Mouse (Mus musculus) heart, postnatal 0 days (tissue): ENCODE measurements around the gene Stk35. TPM values are rescaled to one million over a fixed set of nuclear protein-coding genes. Genes with fewer than 3 reads are reported as not detected.

ENCODE experiments used
- ATAC-seq: fragments of 200-750 bp; cut with Nextera tagmentation; 2 replicates; pipeline ENCODE4 v1.8.0; 2017; ENCODE audit warnings: low read depth, moderate number of reproducible peaks, moderate library complexity; ENCODE audit not compliant: insufficient read depth
- DNase-seq: peaks from one replicate; pipeline ENCODE4 v3.0.0-alpha.2; 2016; ENCODE audit warnings: low spot score
- H3K27ac ChIP-seq: fragments of 300-500 bp; sonication (generic); 2 replicates; pipeline ENCODE4 v1.5.1; 2014; ENCODE audit warnings: low read depth, mild to moderate bottlenecking
- H3K27me3 ChIP-seq: fragments of 300-500 bp; sonication (generic); 2 replicates; pipeline ENCODE4 v1.6.1; 2014; ENCODE audit warnings: low read length, mixed read lengths; ENCODE audit not compliant: control insufficient read depth, insufficient read depth
- H3K36me3 ChIP-seq: fragments of 300-500 bp; sonication (generic); replicated peaks from 2 replicates; pipeline ENCODE4 v1.6.1; 2014; ENCODE audit warnings: low read length, mixed read lengths; ENCODE audit not compliant: control insufficient read depth, insufficient read depth
- H3K4me1 ChIP-seq: fragments of 300-500 bp; sonication (generic); 2 replicates; pipeline ENCODE4 v1.6.1; 2014; ENCODE audit warnings: antibody characterized with exemption; ENCODE audit not compliant: control insufficient read depth, insufficient read depth
- H3K4me2 ChIP-seq: fragments of 300-500 bp; sonication (generic); 2 replicates; pipeline ENCODE4 v1.6.1; 2014; ENCODE audit warnings: low read depth, mild to moderate bottlenecking, low read length, moderate library complexity
- H3K4me3 ChIP-seq: fragments of 300-500 bp; sonication (generic); 2 replicates; pipeline ENCODE4 v1.5.1; 2014; ENCODE audit warnings: low read depth, low read length
- H3K9ac ChIP-seq: fragments of 300-500 bp; sonication (generic); replicated peaks from 2 replicates; pipeline ENCODE4 v1.6.1; 2014; ENCODE audit warnings: low read depth, low read length, mixed read lengths
- H3K9me3 ChIP-seq: fragments of 300-500 bp; sonication (generic); replicated peaks from 2 replicates; pipeline ENCODE4 v1.6.1; 2016; ENCODE audit warnings: low read length; ENCODE audit not compliant: control insufficient read depth
- CTCF ChIP-seq: IDR thresholded peaks from 2 replicates; pipeline ENCODE4 v1.5.1; 2016; ENCODE audit warnings: antibody characterized with exemption, control low read depth, low read depth
- EP300 ChIP-seq: IDR thresholded peaks from 2 replicates; pipeline ENCODE4 v1.6.1; 2016; ENCODE audit warnings: antibody characterized with exemption, low read depth
- WGBS: fragments of 180-500 bp; shearing (Covaris S2); extraction: QIAGEN DNeasy Blood & Tissue Kit; methylation state at CpG from one replicate; pipeline ENCODE4 v1.1.7; 2014; 5-methylcytosine and 5-hydroxymethylcytosine counted together
- polyA plus RNA-seq: library from polyadenylated mRNA; unstranded; fragments of >200 nt; fragmentation: Nextera tagmentation; extraction: Ambion mirVana; gene quantifications from 2 replicates; pipeline ENCODE4 v1.2.1, GENCODE M21; 2015
- total RNA-seq: library from RNA; depleted of rRNA; stranded (reverse); fragments of >200 nt; gene quantifications from 2 replicates; pipeline ENCODE4 v1.2.3, GENCODE M21; 2014; ENCODE audit warnings: low replicate concordance

Gene Stk35
- total and polyA plus RNA-seq, 2 experiments from 2014 or later: 4.7 to 11.1 TPM

DNA sequence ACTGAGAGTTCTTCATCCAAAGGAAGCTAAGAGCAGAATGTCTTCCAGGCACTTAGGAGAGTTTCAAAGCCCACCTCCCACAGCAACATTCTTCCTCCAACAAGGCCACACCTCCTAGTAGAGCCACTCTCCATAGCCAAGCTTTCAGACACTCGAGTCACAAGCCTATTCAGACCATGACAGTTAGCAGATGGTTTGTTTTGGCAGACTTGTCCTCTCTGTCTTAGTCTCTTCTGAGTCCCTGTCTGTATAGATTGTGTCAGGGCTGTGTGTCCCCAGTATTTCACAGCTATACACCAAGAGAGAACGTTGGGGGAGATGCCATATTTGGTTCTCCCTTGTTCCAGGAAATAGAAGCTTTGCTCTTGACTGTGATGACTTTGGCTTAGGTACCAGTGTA, 14.8 kb downstream of the Stk35 start:
- no peak overlapping the region for H3K27ac ChIP-seq
- H3K36me3 ChIP-seq: peaks cover 36% of the 10 kb centered on the region
- peaks cover 64% of the 10 kb centered on the region for H3K4me1 ChIP-seq
- ATAC-seq (no peak), DNase-seq (no peak)
- no peaks in the 10 kb centered on the region for H3K9me3 ChIP-seq
- TF ChIP-seq EP300 (no peak), CTCF (no peak)
- no peak overlapping the region for H3K9ac ChIP-seq
- H3K4me2 ChIP-seq: no peak overlapping the region
- H3K27me3 ChIP-seq: no peaks in the 10 kb centered on the region
- no peak overlapping the region for H3K4me3 ChIP-seq
- WGBS: 35% methylated on average over 2 of the region's 2 CpGs

DNA sequence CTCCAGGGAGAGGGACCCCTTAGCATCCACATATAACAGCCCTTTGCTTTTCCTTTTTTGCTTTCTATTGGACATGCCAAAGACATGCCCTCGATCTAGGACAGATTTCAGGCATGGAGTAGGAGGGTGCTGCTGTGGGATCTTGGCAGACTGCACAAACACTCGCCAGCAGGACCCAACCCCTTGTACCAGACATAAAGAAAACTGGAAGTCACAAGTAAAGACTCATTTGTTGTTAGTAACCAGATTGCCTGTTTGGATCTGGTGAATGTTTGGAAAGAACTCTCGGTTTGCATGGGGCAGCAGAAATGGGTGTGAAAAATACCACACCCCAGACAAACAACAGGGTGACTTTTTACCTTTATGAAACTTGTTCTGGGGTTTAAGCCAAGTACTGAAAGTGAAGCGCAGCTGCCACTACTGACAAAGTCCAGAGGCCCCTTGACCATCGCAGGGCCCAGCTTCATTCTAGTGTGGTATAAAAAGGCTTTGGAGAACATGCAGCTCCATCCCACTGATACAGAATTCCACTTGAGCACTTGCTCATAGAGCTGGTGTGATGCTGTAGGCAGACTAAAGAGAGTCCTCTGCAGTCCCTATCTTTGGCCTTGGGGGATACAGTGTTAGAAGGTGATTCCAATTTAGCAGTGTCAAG, 17.4 kb downstream of the Stk35 start:
- Histone ChIP-seq H3K27ac (peak overlapping the region; percentile 87), H3K4me2 (no peak overlapping the region), H3K36me3 (0 out of 2 replicates have a peak, but pooled peaks cover 12% of the 10 kb centered on the region), H3K27me3 (no peaks in the 10 kb centered on the region), H3K9me3 (no peaks in the 10 kb centered on the region), H3K4me3 (no peak overlapping the region), H3K4me1 (peaks cover 90% of the 10 kb centered on the region), H3K9ac (no peak overlapping the region)
- DNase-seq (peak; percentile 25), ATAC-seq (peak; percentile 40)
- TF ChIP-seq CTCF: no peak
- TF ChIP-seq EP300: no peak
- 29% methylated on average over 5 of the region's 5 CpGs for WGBS

DNA sequence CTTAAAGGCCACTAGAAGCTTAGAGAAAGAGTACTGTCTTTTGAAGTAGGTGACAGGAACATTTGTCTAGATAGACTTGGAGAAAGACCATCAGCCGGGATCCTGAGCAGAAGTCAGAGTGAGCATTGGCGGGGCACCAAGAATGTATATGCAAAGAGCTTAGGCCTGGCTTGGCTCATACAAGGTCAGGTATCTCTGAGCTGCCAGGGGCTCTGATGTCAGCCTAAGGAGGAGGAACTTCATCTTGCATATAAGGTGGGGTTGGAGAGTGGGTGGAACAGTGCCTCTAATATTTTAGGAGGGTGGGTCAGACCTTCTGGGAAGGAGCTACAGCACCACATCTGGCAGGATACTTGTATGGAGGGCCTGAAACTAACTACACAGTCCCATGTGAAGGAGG, 18.6 kb downstream of the Stk35 start:
- ATAC-seq (peak; percentile 77), DNase-seq (peak; percentile 83)
- 24% methylated on average over 2 of the region's 2 CpGs for WGBS
- no peaks in the 10 kb centered on the region for H3K27me3 ChIP-seq
- no peak overlapping the region for H3K9ac ChIP-seq
- peaks cover 8% of the 10 kb centered on the region; the same call in 1 of the 2 replicates for H3K36me3 ChIP-seq
- TF ChIP-seq CTCF (no peak), EP300 (peak; percentile 50; the same call in 1 of the 2 replicates)
- H3K27ac ChIP-seq: peak overlapping the region; percentile 87
- H3K4me3 ChIP-seq: no peak overlapping the region
- no peak overlapping the region for H3K4me2 ChIP-seq
- no peaks in the 10 kb centered on the region for H3K9me3 ChIP-seq
- peaks cover 86% of the 10 kb centered on the region for H3K4me1 ChIP-seq

DNA sequence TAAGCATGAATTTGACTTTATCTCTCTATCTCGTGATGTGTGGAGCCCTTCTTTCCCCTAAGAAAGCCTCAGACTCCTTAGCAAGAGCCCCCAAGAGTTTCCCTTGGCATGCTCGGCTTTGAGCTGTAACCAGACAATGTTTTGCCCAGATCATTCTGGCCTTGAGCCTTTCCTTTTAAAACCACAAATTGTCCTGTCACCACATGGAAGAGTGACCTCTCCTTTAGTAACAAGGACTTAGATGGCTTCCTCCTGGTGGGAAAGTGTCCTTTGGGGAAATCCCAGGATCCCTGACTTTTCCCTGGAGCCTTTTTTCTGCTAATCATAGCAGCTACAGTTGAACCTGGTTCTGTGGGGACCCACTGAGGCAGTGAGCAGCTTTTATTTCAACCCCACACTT, 19.2 kb downstream of the Stk35 start:
- WGBS: 35% methylated on average over 2 of the region's 2 CpGs
- no peak for ATAC-seq
- peaks cover 3% of the 10 kb centered on the region; the same call in 1 of the 2 replicates for H3K36me3 ChIP-seq
- H3K4me1 ChIP-seq: peaks cover 80% of the 10 kb centered on the region
- H3K9me3 ChIP-seq: no peaks in the 10 kb centered on the region
- no peaks in the 10 kb centered on the region for H3K27me3 ChIP-seq
- H3K9ac ChIP-seq: no peak overlapping the region
- no peak overlapping the region for H3K4me3 ChIP-seq
- no peak for DNase-seq
- TF ChIP-seq CTCF: no peak
- TF ChIP-seq EP300: no peak
- H3K27ac ChIP-seq: peak overlapping the region; percentile 87
- H3K4me2 ChIP-seq: no peak overlapping the region

DNA sequence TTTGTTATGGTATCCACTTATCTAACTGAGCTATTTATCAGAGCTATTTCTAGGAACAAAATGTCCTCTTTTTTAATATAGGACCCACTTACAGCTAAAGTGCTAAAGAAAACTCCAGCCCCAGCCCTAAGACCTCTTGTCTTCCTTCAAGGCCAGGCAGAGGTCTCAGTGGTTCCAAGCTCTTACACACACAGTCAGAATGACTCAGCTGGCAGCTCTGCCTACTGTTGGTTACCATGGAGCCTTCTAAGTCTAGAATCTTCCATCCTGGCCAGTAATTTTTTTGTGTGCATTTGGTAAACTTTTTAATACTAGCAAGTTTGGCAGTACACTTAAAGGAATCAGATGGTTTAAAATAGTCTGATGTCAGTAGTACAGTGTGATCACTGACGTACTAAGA, 19.6 kb downstream of the Stk35 start:
- Histone ChIP-seq H3K9me3 (no peaks in the 10 kb centered on the region), H3K27me3 (no peaks in the 10 kb centered on the region), H3K27ac (peak overlapping the region; percentile 87), H3K4me3 (no peak overlapping the region), H3K4me2 (no peak overlapping the region), H3K36me3 (no peaks in the 10 kb centered on the region; the same call in 1 of the 2 replicates), H3K4me1 (peaks cover 76% of the 10 kb centered on the region), H3K9ac (no peak overlapping the region)
- ATAC-seq (no peak), DNase-seq (peak; percentile 25)
- WGBS: 53% methylated on average over 1 of the region's 1 CpGs
- TF ChIP-seq EP300 (no peak), CTCF (no peak)

DNA sequence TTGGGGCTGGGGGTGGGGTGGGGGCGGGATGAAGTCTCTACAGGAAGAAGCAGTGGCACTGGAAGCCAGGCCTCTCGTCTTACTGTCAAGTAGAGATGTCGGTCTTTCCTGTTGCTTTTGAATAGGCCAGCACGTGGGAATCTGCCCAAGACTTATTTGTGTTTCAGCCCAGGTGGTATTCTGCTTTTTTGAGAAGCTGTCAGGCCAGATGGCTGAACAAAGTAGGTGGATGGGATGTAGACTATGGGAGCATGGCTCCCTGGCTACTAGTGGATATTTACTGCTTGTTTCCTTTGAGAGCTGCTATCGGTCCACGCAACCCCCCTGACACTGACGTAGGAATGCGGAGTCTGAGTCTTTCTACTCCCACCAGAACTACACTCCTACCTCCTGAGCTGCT, 20.7 kb downstream of the Stk35 start:
- Histone ChIP-seq H3K4me3 (no peak overlapping the region), H3K27me3 (no peaks in the 10 kb centered on the region), H3K9ac (no peak overlapping the region), H3K27ac (0 out of 2 replicates have a peak overlapping the region, but pooled peaks have one; percentile 87), H3K4me2 (no peak overlapping the region), H3K36me3 (no peaks in the 10 kb centered on the region; the same call in 1 of the 2 replicates), H3K4me1 (peaks cover 66% of the 10 kb centered on the region), H3K9me3 (no peaks in the 10 kb centered on the region)
- ATAC-seq: no peak
- TF ChIP-seq CTCF (no peak), EP300 (no peak)
- no peak for DNase-seq
- WGBS: 54% methylated on average over 8 of the region's 8 CpGs
